Mouse (Mus musculus) G1E (cell line): ENCODE data around the gene Sim2.

Experiments
- CTCF ChIP-seq: IDR thresholded peaks from 2 replicates; pipeline ENCODE4 v1.5.1; 2012; ENCODE audit warnings: low read depth, low read length, inconsistent platforms, mixed read lengths
- GATA1 ChIP-seq: IDR thresholded peaks from 2 replicates; pipeline ENCODE4 v1.6.1; 2012; ENCODE audit warnings: borderline replicate concordance, low read length, inconsistent platforms, mixed read lengths
- TAL1 ChIP-seq: conservative IDR thresholded peaks from 2 replicates; pipeline ENCODE4 v1.6.1; 2012; ENCODE audit warnings: low read depth, low read length, inconsistent platforms, mixed read lengths

- no peak for TF ChIP-seq CTCF
- TF ChIP-seq GATA1: no peak
- no peak for TF ChIP-seq TAL1
Observed at GRCm38 (mm10) chr16:94040485-94040884, 44.2 kb upstream of the Sim2 start.
